Mouse (Mus musculus): ENCODE measurements around the gene Vkorc1.

DNA sequence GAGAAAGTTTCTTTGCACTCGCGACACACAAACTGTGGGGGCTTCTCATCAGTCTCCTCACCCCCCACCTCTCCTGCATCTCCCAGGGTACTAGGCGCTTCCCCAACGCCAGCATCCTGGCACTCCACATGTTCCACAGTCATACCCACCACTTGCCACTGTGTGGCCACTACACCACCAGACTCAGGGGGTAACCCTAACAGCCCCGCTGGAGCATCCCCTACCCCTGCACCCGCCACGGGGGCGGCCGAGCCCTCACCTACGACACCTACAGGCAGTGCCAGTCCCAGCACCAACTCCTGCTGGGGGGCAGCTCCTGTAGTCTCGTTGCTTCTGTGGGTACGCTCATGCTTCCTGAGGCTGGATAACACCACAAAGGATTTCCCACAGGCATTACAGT is 29.0 kb downstream of the Vkorc1 start:
- no peak for TF ChIP-seq CTCF (IDR thresholded peaks at IDR 0.05; ENCODE audit: low read depth, low read length)
- TF ChIP-seq POLR2A (IDR thresholded peaks at IDR 0.05; ENCODE audit: borderline replicate concordance, low read depth, low read length): no peak

Data from bone marrow macrophage, adult 2 months (primary cell).